Mouse (Mus musculus): ENCODE results near the gene Glud1.
"Not testable (repeated sequence)": the region's sequence is repeated elsewhere in the genome, so short reads cannot be mapped to it uniquely, and the experiment has no call there.

The Glud1 gene

GRCm38 (mm10) chr14:34312339-34313048 is 2.0 kb downstream of the Glud1 start:
- DNase-seq (ENCODE audit: low spot score in 2 of 2): no peak

- DNase-seq (ENCODE audit: low spot score in 2 of 2): no peak
Measured at GRCm38 (mm10) chr14:34313612-34314011, 3.1 kb downstream of the Glud1 start.

GRCm38 (mm10) chr14:34314383-34314782 is 3.9 kb downstream of the Glud1 start:
- not testable (repeated sequence) for DNase-seq (ENCODE audit: low spot score in 2 of 2)

GRCm38 (mm10) chr14:34314796-34315195 is 4.3 kb downstream of the Glud1 start:
- DNase-seq (ENCODE audit: low spot score in 2 of 2): no peak

- DNase-seq (ENCODE audit: low spot score in 2 of 2): no peak
Measured at GRCm38 (mm10) chr14:34316346-34316745, 5.8 kb downstream of the Glud1 start.

- no peak for DNase-seq (ENCODE audit: low spot score in 2 of 2)
Measured at GRCm38 (mm10) chr14:34317431-34317830, 6.9 kb downstream of the Glud1 start.

GRCm38 (mm10) chr14:34318113-34318512 is 7.6 kb downstream of the Glud1 start:
- no peak for DNase-seq (ENCODE audit: low spot score in 2 of 2)

- DNase-seq (ENCODE audit: low spot score in 2 of 2): no peak
Measured at GRCm38 (mm10) chr14:34323576-34324085, 13.1 kb downstream of the Glud1 start.

GRCm38 (mm10) chr14:34326606-34327005 is 16.1 kb downstream of the Glud1 start:
- no peak for DNase-seq (ENCODE audit: low spot score in 2 of 2)

- no peak for DNase-seq (ENCODE audit: low spot score in 2 of 2)
Measured at GRCm38 (mm10) chr14:34327618-34328017, 17.1 kb downstream of the Glud1 start.

GRCm38 (mm10) chr14:34330657-34331158 is 20.2 kb downstream of the Glud1 start:
- DNase-seq (ENCODE audit: low spot score in 2 of 2): no peak

- DNase-seq (ENCODE audit: low spot score in 2 of 2): no peak
Measured at GRCm38 (mm10) chr14:34331886-34332285, 21.4 kb downstream of the Glud1 start.

GRCm38 (mm10) chr14:34332476-34332875 is 21.9 kb downstream of the Glud1 start:
- DNase-seq (ENCODE audit: low spot score in 2 of 2): no peak

GRCm38 (mm10) chr14:34339446-34339845 is 28.9 kb downstream of the Glud1 start:
- DNase-seq (ENCODE audit: low spot score in 2 of 2): no peak

- DNase-seq (ENCODE audit: low spot score in 2 of 2): no peak
Measured at GRCm38 (mm10) chr14:34341993-34342392, 31.5 kb downstream of the Glud1 start.

- no peak for DNase-seq (ENCODE audit: low spot score in 2 of 2)
Measured at GRCm38 (mm10) chr14:34343078-34343477, 32.6 kb downstream of the Glud1 start.

- no peak for DNase-seq (ENCODE audit: low spot score in 2 of 2)
Measured at GRCm38 (mm10) chr14:34344361-34344760, 33.8 kb downstream of the Glud1 start.

- no peak for DNase-seq (ENCODE audit: low spot score in 2 of 2)
Measured at GRCm38 (mm10) chr14:34345771-34346566, 35.4 kb downstream of the Glud1 start.

GRCm38 (mm10) chr14:34347084-34347483 is 36.6 kb downstream of the Glud1 start:
- no peak for DNase-seq (ENCODE audit: low spot score in 2 of 2)

GRCm38 (mm10) chr14:34348301-34348700 is 37.8 kb downstream of the Glud1 start:
- DNase-seq (ENCODE audit: low spot score in 2 of 2): no peak

- DNase-seq (ENCODE audit: low spot score in 2 of 2): no peak
Measured at GRCm38 (mm10) chr14:34349007-34349406, 38.5 kb downstream of the Glud1 start.

- no peak for DNase-seq (ENCODE audit: low spot score in 2 of 2)
Measured at GRCm38 (mm10) chr14:34351660-34352059, 41.1 kb downstream of the Glud1 start.

- no peak for DNase-seq (ENCODE audit: low spot score in 2 of 2)
Measured at GRCm38 (mm10) chr14:34352523-34352922, 42.0 kb downstream of the Glud1 start.
